Mouse (Mus musculus) urinary bladder, adult 2 months (tissue): Measurements from ENCODE around the gene Ociad1. TPM values are rescaled to one million over a fixed set of nuclear protein-coding genes. Genes with fewer than 3 reads are reported as not detected.

Source experiments
- DNase-seq: peaks from one replicate; pipeline ENCODE4 v3.0.0; 2022; ENCODE audit warnings: low spot score
- polyA plus RNA-seq: library from polyadenylated mRNA; depleted of rRNA; stranded (reverse); fragments of >200 nt; gene quantifications from 2 replicates; pipeline ENCODE4 v1.2.3, GENCODE M21; 2012; rRNA removed

Ociad1 gene
- polyA plus RNA-seq: 196 and 197 TPM in 2 replicates

GRCm38 (mm10) chr5:73292502-73293457, at the start of gene Ociad1:
Ociad1 (plus strand) TSS chr5:73292784.
- DNase-seq: peak; percentile 89

DNA sequence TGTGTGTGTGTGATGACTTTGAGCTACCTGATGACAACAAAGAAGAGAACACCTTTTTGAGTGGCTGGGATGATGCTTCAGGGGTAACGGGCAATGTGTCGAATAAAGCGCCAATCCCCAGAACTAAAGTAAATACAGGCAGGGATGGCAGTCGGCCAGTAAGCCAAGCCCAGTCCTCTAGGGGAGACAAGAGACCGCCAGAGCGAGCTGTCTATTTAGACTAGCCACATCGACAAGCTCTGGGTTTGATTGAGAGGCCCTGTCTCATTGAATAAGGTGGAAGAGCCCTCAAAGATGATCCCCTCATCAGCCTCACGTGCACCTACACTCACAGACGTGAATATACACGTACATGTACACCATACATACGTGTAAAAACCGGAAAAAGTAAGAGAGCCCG, 48.2 kb upstream of the Ociad1 start:
- no peak for DNase-seq

DNA sequence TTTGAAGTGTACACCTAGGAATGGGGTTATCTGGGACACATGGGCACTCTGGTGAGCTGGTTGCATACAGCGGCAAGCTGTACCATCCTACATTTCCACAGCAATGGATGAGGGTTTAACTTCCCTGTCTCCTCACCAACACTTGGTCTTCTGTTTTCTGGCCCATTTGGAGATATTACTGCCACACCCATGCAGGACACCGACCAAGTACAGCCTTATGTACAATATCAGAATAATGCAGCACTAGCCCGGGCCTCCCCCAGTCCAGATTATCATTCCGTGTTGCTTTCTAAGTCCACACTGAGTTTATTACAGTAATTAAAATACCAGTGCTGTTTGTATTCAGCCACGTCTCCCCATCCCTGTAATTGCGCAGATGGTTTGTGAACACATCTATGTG, 46.2 kb upstream of the Ociad1 start:
- DNase-seq: no peak

GRCm38 (mm10) chr5:73248211-73248610, 44.4 kb upstream of the Ociad1 start:
- no peak for DNase-seq

DNA sequence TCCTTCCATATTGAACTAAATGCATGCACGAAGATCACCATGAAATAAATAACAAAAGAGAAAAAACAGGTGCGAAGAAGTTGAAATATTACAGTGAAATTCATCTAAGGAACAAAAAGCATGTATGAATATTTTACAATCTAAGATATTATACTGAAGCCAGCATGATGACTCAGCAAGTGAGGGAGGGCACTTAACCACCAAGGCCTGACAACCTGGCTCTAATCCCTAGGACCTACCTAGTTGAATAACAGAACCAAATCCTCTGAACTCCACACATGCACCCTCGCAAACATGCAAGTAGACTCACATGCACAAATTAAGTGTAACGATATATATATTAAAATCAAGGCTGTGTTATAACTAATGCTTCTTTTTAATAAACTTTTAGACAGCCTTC, 43.2 kb upstream of the Ociad1 start:
- DNase-seq: no peak

- DNase-seq: no peak
Observed at GRCm38 (mm10) chr5:73252739-73253138, 39.8 kb upstream of the Ociad1 start.

DNA sequence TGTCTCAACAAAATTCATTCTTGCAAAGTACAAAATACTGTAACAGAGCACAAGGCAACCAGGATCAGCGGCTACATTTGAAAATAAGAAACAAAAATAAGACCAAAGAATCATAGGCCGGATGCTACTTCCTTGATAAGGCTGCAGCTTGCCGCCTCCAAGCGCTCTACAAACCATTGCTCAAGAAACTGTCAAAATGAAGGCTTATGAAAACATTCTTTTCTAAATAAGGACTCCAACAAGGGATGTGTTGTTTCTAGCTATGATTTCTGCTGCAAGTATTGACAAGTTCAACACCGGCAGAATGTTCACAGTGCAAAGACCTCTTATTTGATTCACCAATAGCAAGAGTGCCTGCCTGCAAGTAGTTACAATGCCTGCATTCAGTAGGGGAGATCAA, 37.9 kb upstream of the Ociad1 start:
- DNase-seq: no peak

DNA sequence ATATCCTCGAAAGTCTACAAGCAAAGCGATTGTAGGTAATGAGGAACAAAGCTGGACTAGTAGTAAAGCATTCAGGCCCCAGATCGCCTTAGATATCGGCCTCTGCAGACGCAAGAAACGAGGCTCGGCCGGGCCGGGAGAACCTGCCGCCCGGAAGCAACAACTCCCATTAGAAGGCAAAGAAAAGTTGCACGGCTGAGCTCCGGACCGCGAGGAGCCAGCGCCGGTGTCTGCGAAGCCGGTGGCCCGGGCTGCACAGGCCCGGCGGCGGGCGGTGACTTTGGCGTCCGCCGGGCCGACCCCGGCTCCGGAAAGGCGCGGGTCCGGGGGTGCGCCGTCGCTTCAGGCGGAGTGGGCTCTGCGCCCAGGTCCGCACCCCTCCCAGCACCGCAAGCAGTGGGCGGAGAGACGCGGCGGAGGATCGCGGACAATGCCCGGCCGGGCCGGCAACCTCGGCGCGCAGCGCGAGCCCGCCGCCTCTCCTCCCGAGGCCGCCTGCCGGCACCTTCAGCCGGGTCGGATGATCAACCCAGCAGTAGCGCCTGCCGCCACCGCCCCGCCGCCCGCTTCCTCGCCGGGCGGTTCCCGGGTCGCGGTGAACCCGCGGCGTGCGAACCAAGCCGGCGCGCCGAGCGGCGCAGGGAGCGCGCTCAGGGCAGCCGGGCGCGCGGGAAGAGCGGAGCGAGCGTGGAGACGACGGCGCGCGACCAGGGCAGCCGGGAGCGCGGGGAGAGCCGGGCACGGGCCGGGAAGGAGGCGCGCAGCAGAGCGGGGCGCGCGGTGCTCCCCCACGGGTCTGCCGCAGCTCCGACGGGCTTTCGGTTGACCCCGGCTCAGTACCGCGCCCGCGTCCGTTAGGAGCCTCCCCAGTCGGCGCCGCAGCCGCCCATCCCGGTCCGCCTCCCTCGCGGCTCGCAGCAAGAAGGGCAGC, 37.0 kb upstream of the Ociad1 start:
- peak; percentile 60 for DNase-seq

DNA sequence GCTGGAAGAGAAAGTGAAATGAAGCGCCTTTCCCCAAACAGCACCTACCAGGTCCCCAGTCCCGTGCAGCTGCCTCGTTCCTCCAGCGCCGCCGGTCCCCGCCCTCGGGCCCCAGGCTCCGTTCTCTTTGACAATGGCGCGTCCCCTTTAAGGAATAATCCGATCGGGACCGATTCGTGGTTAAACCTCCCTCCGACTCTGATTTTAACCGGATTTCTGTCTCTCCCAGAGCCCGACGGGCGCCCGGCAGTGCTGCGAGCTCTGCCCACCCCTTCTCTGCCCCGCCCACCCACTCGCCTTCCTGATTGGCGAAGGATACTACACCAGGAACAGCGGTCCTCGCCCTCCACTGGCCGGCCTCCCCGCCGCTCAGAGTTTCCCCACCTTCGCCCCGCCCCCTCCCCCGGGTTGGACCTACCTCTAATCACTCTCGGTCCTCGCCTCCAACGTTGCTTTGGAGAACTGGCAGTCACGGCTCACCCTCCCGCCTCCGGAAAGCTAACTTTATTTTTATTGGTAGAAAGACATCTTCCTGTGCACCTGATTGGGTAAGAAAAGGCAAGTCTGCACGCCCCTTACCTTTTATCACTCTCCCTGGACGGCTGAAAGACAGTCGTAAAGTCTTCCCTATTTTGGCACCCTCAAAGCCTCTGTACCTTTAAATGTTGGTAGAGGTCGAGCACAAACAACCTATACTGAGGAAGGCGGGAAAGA, 36.1 kb upstream of the Ociad1 start, which contains the start of gene Fryl:
Gene Fryl (minus strand): TSS at position 268 of the 714 bp plus-strand sequence.
- peak; percentile 75 for DNase-seq

GRCm38 (mm10) chr5:73257096-73257495, 35.5 kb upstream of the Ociad1 start:
- no peak for DNase-seq

- no peak for DNase-seq
Observed at GRCm38 (mm10) chr5:73257723-73258122, 34.9 kb upstream of the Ociad1 start.

DNA sequence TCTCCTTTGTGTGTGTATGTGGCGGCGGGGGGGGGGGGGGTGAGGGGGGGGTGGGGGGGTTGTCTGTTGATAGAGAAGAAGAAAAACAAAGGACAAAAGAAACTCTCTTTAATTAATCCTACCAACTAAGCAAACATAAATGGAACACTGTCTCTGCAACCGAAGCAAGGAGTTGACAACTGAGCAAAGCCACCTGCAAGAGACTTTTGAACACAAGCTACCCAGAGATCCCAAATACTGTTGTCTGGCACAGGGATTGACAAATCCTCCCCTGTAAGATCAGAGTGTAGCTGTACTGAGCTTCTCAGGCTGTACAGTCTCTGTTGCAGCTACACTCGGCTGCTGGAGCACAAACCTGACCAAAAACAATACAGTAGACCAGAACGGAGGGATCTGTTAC, 28.5 kb upstream of the Ociad1 start:
- no peak for DNase-seq

- DNase-seq: no peak
Observed at GRCm38 (mm10) chr5:73265460-73265859, 27.1 kb upstream of the Ociad1 start.

DNA sequence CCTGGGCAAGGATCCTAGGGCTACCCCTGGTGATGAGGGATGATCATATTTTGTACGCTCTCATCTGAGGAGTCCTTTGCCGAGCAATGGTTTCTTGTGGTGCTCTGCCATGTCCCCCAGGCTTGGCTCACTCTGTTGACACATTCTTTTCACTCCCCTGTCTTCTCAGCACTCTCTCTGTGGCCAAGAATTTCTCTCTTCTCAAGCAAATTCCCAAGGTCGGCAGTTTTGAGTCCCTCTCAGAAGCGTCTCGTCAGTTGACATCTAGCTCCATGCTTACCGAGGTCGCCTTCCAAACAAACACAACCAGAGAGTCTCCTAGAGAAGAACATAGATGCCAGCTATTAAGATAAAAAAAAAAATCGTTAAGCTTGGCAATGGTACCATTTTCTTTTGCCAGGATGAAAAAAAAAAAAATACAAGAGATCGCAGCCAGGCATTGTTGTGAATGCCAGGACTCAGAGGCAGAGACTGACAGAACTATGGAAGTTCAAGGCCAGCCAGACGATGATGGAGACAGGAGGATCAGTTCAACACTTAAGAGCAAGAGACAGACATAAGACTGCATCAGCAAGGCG, 23.9 kb upstream of the Ociad1 start:
- no peak for DNase-seq

GRCm38 (mm10) chr5:73270612-73271011, 22.0 kb upstream of the Ociad1 start:
- no peak for DNase-seq

DNA sequence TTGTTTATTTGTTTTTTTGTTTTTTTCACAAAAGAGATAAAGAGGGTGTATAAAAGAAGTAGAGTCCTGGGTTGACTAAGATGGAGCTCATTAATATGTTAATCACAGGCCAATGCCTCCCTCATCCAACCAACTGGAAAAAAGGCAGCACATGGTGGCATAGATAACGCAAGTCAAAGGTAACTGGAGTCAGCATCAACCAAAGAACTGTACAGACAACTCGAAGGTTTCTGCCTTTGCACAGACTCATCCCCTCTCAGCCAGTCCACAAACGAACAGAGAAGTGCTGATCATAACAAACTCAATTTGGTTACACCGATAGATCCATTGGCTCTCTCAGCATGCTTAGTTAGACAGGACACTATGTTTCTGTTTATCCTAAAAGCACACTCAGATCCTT, 19.4 kb upstream of the Ociad1 start:
- DNase-seq: no peak

DNA sequence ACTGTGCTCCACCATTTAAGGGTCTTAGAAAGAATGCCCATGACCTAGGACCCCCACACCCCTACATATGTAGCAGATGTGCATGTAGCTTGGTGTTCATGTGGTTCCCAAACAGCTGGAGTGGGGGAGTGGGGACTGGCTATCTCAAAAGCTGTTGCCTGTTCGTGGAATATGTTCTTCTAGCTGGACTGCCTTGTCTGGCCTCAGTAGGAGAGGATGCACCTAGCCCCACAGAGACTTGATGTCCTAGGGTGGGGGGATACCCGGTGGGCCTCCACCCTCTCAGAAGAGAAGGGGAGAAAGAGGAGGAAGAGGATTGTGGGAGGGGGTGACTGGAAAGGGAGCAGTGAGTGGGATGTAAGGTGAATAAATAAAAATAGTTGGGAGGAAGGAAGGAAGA, 17.6 kb upstream of the Ociad1 start:
- DNase-seq: no peak

GRCm38 (mm10) chr5:73279190-73279589, 13.4 kb upstream of the Ociad1 start:
- DNase-seq: no peak

DNA sequence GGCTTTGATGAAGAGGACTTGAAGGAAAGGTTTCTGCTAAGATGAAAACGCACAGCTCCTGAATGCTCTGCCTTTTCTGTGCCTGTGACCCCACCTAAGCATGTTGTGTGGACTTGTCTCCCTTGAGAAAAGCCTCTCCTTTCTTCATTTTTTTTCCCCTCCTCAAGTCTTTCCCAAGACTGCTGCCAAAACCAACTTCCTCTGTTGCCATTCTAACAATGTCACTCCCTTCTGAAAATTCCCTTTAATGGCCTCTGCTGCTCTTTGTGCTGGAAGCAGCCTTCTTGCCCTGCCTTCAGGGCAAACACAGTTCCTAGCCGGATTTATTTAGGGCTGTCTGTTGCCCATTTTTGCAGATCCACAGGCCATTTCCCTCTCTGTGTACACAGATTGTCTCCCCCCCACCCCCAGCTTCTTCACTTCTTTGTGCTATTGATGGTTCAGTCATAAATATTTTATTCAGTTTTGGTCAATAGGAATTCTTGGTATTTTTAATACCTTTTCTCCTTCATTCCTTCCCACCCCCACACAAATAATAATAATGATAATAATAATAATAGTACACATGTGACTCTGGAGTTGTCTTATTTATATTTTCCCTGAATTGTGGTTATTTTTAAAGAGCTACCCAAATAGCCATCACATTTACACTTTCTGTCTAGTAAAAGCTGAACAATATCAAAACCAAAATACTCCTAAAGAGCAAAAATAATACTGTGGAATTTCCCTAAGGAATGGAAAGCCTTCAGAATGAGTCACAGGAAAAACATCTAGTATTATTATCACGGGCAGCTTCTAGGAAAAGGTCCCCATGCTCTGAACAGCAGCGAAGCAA, 12.6 kb upstream of the Ociad1 start:
- DNase-seq: no peak

DNA sequence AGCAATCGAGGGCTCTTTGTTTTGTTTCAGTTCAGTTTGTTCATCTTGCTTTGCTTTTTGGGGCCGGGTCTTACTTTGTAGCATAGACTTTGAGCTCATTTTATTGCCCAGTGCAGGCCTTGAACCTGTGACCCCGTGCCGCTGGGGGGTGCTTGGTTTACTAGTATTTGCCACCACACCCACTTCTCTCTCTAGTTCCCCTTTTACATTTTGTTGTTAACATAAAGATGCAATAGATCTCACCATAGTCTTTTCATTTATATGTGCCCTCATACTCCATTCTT, 12.1 kb upstream of the Ociad1 start:
- DNase-seq: no peak

- DNase-seq: no peak
Observed at GRCm38 (mm10) chr5:73284046-73284445, 8.5 kb upstream of the Ociad1 start.
